Mouse (Mus musculus) ovary, postnatal 14 days (tissue): ENCODE data around the gene Fbxo8.
A peak's percentile ranks its signal among the peaks of the same experiment; 100 is the strongest.

Experiments used
- DNase-seq: peaks from one replicate; pipeline ENCODE4 v3.0.0; 2022; ENCODE audit warnings: low spot score

Gene Fbxo8

GRCm38 (mm10) chr8:56550558-56551360 lies at the start of gene Fbxo8, which contains the start of gene Cep44:
Gene Fbxo8, plus strand, starts transcription at chr8:56551090.
Gene Cep44, minus strand, starts transcription at chr8:56551047.
- peak; percentile 61 for DNase-seq

- DNase-seq, result no peak
Observed at GRCm38 (mm10) chr8:56501911-56502310, 49.0 kb upstream of the Fbxo8 start.

GRCm38 (mm10) chr8:56508318-56508951 lies 42.5 kb upstream of the Fbxo8 start:
- DNase-seq, result no peak

- DNase-seq, result no peak
Observed at GRCm38 (mm10) chr8:56508952-56509479, 41.9 kb upstream of the Fbxo8 start.

GRCm38 (mm10) chr8:56518848-56519247 lies 32.0 kb upstream of the Fbxo8 start:
- no peak for DNase-seq

GRCm38 (mm10) chr8:56520249-56520648 lies 30.6 kb upstream of the Fbxo8 start:
- DNase-seq, result no peak

GRCm38 (mm10) chr8:56521051-56521450 lies 29.8 kb upstream of the Fbxo8 start:
- no peak for DNase-seq

GRCm38 (mm10) chr8:56528869-56529268 lies 22.0 kb upstream of the Fbxo8 start:
- DNase-seq, result no peak

GRCm38 (mm10) chr8:56530359-56530758 lies 20.5 kb upstream of the Fbxo8 start:
- DNase-seq, result peak; percentile 46

- DNase-seq, result no peak
Observed at GRCm38 (mm10) chr8:56540706-56541105, 10.2 kb upstream of the Fbxo8 start.

GRCm38 (mm10) chr8:56547866-56548265 lies 3.0 kb upstream of the Fbxo8 start:
- no peak for DNase-seq

- DNase-seq, result peak; percentile 73
Observed at GRCm38 (mm10) chr8:56551361-56551852, 517 bp downstream of the Fbxo8 start.

- no peak for DNase-seq
Observed at GRCm38 (mm10) chr8:56552045-56552444, 1.2 kb downstream of the Fbxo8 start.

GRCm38 (mm10) chr8:56552551-56553103 lies 1.7 kb downstream of the Fbxo8 start:
- no peak for DNase-seq

- DNase-seq, result no peak
Observed at GRCm38 (mm10) chr8:56564399-56565047, 13.6 kb downstream of the Fbxo8 start.

- no peak for DNase-seq
Observed at GRCm38 (mm10) chr8:56566856-56567255, 16.0 kb downstream of the Fbxo8 start.

GRCm38 (mm10) chr8:56580918-56581317 lies 30.0 kb downstream of the Fbxo8 start:
- no peak for DNase-seq

GRCm38 (mm10) chr8:56582841-56583240 lies 32.0 kb downstream of the Fbxo8 start:
- DNase-seq, result no peak

- DNase-seq, result no peak
Observed at GRCm38 (mm10) chr8:56589004-56589403, 38.1 kb downstream of the Fbxo8 start.

- DNase-seq, result no peak
Observed at GRCm38 (mm10) chr8:56591084-56591483, 40.2 kb downstream of the Fbxo8 start.

- DNase-seq, result no peak
Observed at GRCm38 (mm10) chr8:56591502-56591901, 40.6 kb downstream of the Fbxo8 start.

- no peak for DNase-seq
Observed at GRCm38 (mm10) chr8:56606481-56606880, 55.6 kb downstream of the Fbxo8 start.
